Mouse (Mus musculus) neural tube, embryonic 12.5 days (tissue): ENCODE data around the gene Gkn2. TPM values are rescaled to one million over a fixed set of nuclear protein-coding genes. Genes with fewer than 3 reads are reported as not detected.

Experiments used
- ATAC-seq: fragments of 200-750 bp; cut with Nextera tagmentation; 2 replicates; pipeline ENCODE4 v1.8.0; 2017; ENCODE audit warnings: low read depth, mild to moderate bottlenecking, moderate TSS enrichment, moderate library complexity; ENCODE audit not compliant: low FRiP score
- H3K27ac ChIP-seq: fragments of 300-500 bp; sonication (generic); 2 replicates; pipeline ENCODE4 v1.5.1; 2016
- H3K27me3 ChIP-seq: fragments of 300-500 bp; sonication (generic); replicated peaks from 2 replicates; pipeline ENCODE4 v1.6.1; 2016; ENCODE audit warnings: mild to moderate bottlenecking
- H3K36me3 ChIP-seq: fragments of 300-500 bp; sonication (generic); 2 replicates; pipeline ENCODE4 v1.6.1; 2016; ENCODE audit warnings: mild to moderate bottlenecking
- H3K4me1 ChIP-seq: fragments of 300-500 bp; sonication (generic); 2 replicates; pipeline ENCODE4 v1.6.1; 2016
- H3K4me2 ChIP-seq: fragments of 300-500 bp; sonication (generic); replicated peaks from 2 replicates; pipeline ENCODE4 v1.6.1; 2016; ENCODE audit warnings: mild to moderate bottlenecking
- H3K4me3 ChIP-seq: fragments of 300-500 bp; sonication (generic); 2 replicates; pipeline ENCODE4 v1.5.1; 2016
- H3K9ac ChIP-seq: fragments of 300-500 bp; sonication (generic); 2 replicates; pipeline ENCODE4 v1.6.1; 2016; ENCODE audit warnings: mild to moderate bottlenecking
- H3K9me3 ChIP-seq: fragments of 300-500 bp; sonication (generic); 2 replicates; pipeline ENCODE4 v1.6.1; 2016; ENCODE audit warnings: mild to moderate bottlenecking
- WGBS: fragments of 180-500 bp; shearing (Covaris S2); methylation state at CpG from one replicate; pipeline ENCODE4 v1.1.7; 2016; 5-methylcytosine and 5-hydroxymethylcytosine counted together
- polyA plus RNA-seq: library from polyadenylated mRNA; unstranded; fragments of >200 nt; fragmentation: Nextera tagmentation; extraction: Ambion mirVana; gene quantifications from 2 replicates; pipeline ENCODE4 v1.2.1, GENCODE M21; 2016

The Gkn2 gene
- not detected in 2 replicates for polyA plus RNA-seq

GRCm38 (mm10) chr6:87373057-87373456 lies at the start of gene Gkn2:
TSS of gene Gkn2 (plus strand) at chr6:87373357.
- H3K27ac ChIP-seq = no peak within 1 kb of the TSS
- no peaks in the 10 kb centered on the region for H3K36me3 ChIP-seq
- no peak within 1 kb of the TSS for H3K4me2 ChIP-seq
- WGBS = 90% methylated on average over 9 of the region's 9 CpGs
- no peak within 1 kb of the TSS for H3K9ac ChIP-seq
- no peak for ATAC-seq
- no peaks in the 10 kb centered on the region for H3K4me1 ChIP-seq
- H3K4me3 ChIP-seq = no peak within 1 kb of the TSS
- H3K9me3 ChIP-seq = no peaks in the 10 kb centered on the region
- H3K27me3 ChIP-seq = no peaks in the 10 kb centered on the region

GRCm38 (mm10) chr6:87323381-87323780 lies 49.8 kb upstream of the Gkn2 start:
- H3K4me1 ChIP-seq = no peaks in the 10 kb centered on the region
- ATAC-seq = no peak

GRCm38 (mm10) chr6:87326932-87327331 lies 46.2 kb upstream of the Gkn2 start:
- Histone ChIP-seq H3K27ac (no peak overlapping the region), H3K4me1 (peaks cover 5% of the 10 kb centered on the region; the same call in 1 of the 2 replicates), H3K4me2 (no peak overlapping the region), H3K9me3 (no peaks in the 10 kb centered on the region), H3K27me3 (no peaks in the 10 kb centered on the region), H3K9ac (no peak overlapping the region), H3K36me3 (no peaks in the 10 kb centered on the region), H3K4me3 (no peak overlapping the region)
- ATAC-seq = no peak
- WGBS = 90% methylated on average over 2 of the region's 2 CpGs

More at GRCm38 (mm10) chr6:87323381-87323780, 49.8 kb upstream of the Gkn2 start:
- H3K9ac ChIP-seq = no peak overlapping the region
- no peaks in the 10 kb centered on the region for H3K27me3 ChIP-seq
- no peaks in the 10 kb centered on the region for H3K9me3 ChIP-seq
- no peak overlapping the region for H3K27ac ChIP-seq
- no peaks in the 10 kb centered on the region for H3K36me3 ChIP-seq
- WGBS = 86% methylated on average over 2 of the region's 2 CpGs
- no peak overlapping the region for H3K4me3 ChIP-seq
- no peak overlapping the region for H3K4me2 ChIP-seq

- H3K9me3 ChIP-seq = no peaks in the 10 kb centered on the region
- H3K27ac ChIP-seq = no peak overlapping the region
- H3K4me2 ChIP-seq = no peak overlapping the region
- H3K27me3 ChIP-seq = no peaks in the 10 kb centered on the region
- WGBS = 78% methylated on average over 22 of the region's 22 CpGs
- peaks cover 5% of the 10 kb centered on the region; the same call in 1 of the 2 replicates for H3K4me1 ChIP-seq
- H3K9ac ChIP-seq = no peak overlapping the region
- H3K4me3 ChIP-seq = no peak overlapping the region
- ATAC-seq = no peak
- H3K36me3 ChIP-seq = no peaks in the 10 kb centered on the region
Measured at GRCm38 (mm10) chr6:87328265-87329173, 44.6 kb upstream of the Gkn2 start.

- Histone ChIP-seq H3K4me3 (no peak overlapping the region), H3K9ac (no peak overlapping the region), H3K9me3 (no peaks in the 10 kb centered on the region), H3K36me3 (no peaks in the 10 kb centered on the region), H3K4me2 (no peak overlapping the region), H3K27me3 (no peaks in the 10 kb centered on the region), H3K27ac (no peak overlapping the region), H3K4me1 (peaks cover 18% of the 10 kb centered on the region)
- WGBS = 94% methylated on average over 2 of the region's 2 CpGs
- no peak for ATAC-seq
Measured at GRCm38 (mm10) chr6:87332380-87332779, 40.8 kb upstream of the Gkn2 start.

GRCm38 (mm10) chr6:87334361-87335090 lies 38.6 kb upstream of the Gkn2 start:
- Histone ChIP-seq H3K9me3 (no peaks in the 10 kb centered on the region), H3K27ac (no peak overlapping the region), H3K9ac (peak overlapping the region; percentile 86), H3K4me3 (peak overlapping the region; percentile 72), H3K4me1 (peaks cover 13% of the 10 kb centered on the region), H3K4me2 (peak overlapping the region; percentile 91), H3K27me3 (no peaks in the 10 kb centered on the region), H3K36me3 (no peaks in the 10 kb centered on the region)
- 10% methylated on average over 11 of the region's 11 CpGs for WGBS
- ATAC-seq = no peak

GRCm38 (mm10) chr6:87335091-87335934 lies 37.8 kb upstream of the Gkn2 start, which contains the start of gene Antxr1:
TSS of gene Antxr1 (minus strand) at chr6:87335821.
- Histone ChIP-seq H3K9ac (peak within 1 kb of the TSS; percentile 86), H3K9me3 (no peaks in the 10 kb centered on the region), H3K4me1 (peaks cover 13% of the 10 kb centered on the region), H3K36me3 (no peaks in the 10 kb centered on the region), H3K27ac (no peak within 1 kb of the TSS; the same call in 1 of the 2 replicates), H3K4me3 (peak within 1 kb of the TSS; percentile 72), H3K27me3 (no peaks in the 10 kb centered on the region), H3K4me2 (peak within 1 kb of the TSS; percentile 91)
- under 1% methylated on average over 54 of the region's 54 CpGs for WGBS
- peak; percentile 85 for ATAC-seq

- WGBS = 36% methylated on average over 6 of the region's 6 CpGs
- H3K36me3 ChIP-seq = no peaks in the 10 kb centered on the region
- H3K9me3 ChIP-seq = no peaks in the 10 kb centered on the region
- no peak overlapping the region for H3K9ac ChIP-seq
- H3K4me2 ChIP-seq = peak overlapping the region; percentile 91; the same call in 1 of the 2 replicates
- H3K27me3 ChIP-seq = no peaks in the 10 kb centered on the region
- H3K4me1 ChIP-seq = peaks cover 13% of the 10 kb centered on the region
- H3K27ac ChIP-seq = no peak overlapping the region
- H3K4me3 ChIP-seq = no peak overlapping the region
- no peak for ATAC-seq
Measured at GRCm38 (mm10) chr6:87335935-87336295, 37.2 kb upstream of the Gkn2 start.

- 88% methylated on average over 8 of the region's 8 CpGs for WGBS
- no peak within 1 kb of the TSS for H3K27ac ChIP-seq
- H3K9me3 ChIP-seq = no peaks in the 10 kb centered on the region
- no peak for ATAC-seq
- no peak within 1 kb of the TSS for H3K4me3 ChIP-seq
- H3K27me3 ChIP-seq = no peaks in the 10 kb centered on the region
- H3K4me2 ChIP-seq = no peak within 1 kb of the TSS
- H3K36me3 ChIP-seq = no peaks in the 10 kb centered on the region
- no peaks in the 10 kb centered on the region for H3K4me1 ChIP-seq
- H3K9ac ChIP-seq = no peak within 1 kb of the TSS
Measured at GRCm38 (mm10) chr6:87350829-87351228, 22.3 kb upstream of the Gkn2 start, which contains the start of gene Gkn1. TSS of gene Gkn1 (minus strand) at chr6:87350942.

GRCm38 (mm10) chr6:87354441-87354840 lies 18.7 kb upstream of the Gkn2 start:
- H3K27me3 ChIP-seq = no peaks in the 10 kb centered on the region
- ATAC-seq = no peak
- 67% methylated on average over 5 of the region's 5 CpGs for WGBS
- no peaks in the 10 kb centered on the region for H3K36me3 ChIP-seq
- no peaks in the 10 kb centered on the region for H3K4me1 ChIP-seq
- no peak overlapping the region for H3K9ac ChIP-seq
- no peaks in the 10 kb centered on the region for H3K9me3 ChIP-seq
- H3K4me2 ChIP-seq = no peak overlapping the region
- H3K4me3 ChIP-seq = no peak overlapping the region
- no peak overlapping the region for H3K27ac ChIP-seq

GRCm38 (mm10) chr6:87369223-87369622 lies 3.9 kb upstream of the Gkn2 start:
- no peak for ATAC-seq
- Histone ChIP-seq H3K27me3 (no peaks in the 10 kb centered on the region), H3K4me2 (no peak overlapping the region), H3K9me3 (no peaks in the 10 kb centered on the region), H3K4me1 (no peaks in the 10 kb centered on the region), H3K4me3 (no peak overlapping the region), H3K27ac (no peak overlapping the region), H3K9ac (no peak overlapping the region), H3K36me3 (no peaks in the 10 kb centered on the region)
- 92% methylated on average over 5 of the region's 5 CpGs for WGBS
